Mouse (Mus musculus) spleen, adult 18-20 months (tissue): ENCODE results near the gene P2rx4.
A peak's percentile ranks its signal among the peaks of the same experiment; 100 is the strongest.

Experiments used
- DNase-seq, 2 experiments: peaks; one replicate each; pipeline ENCODE4 v3.0.0; 2022; ENCODE audit warnings: mixed read lengths in 2 of 2

The P2rx4 gene

DNA sequence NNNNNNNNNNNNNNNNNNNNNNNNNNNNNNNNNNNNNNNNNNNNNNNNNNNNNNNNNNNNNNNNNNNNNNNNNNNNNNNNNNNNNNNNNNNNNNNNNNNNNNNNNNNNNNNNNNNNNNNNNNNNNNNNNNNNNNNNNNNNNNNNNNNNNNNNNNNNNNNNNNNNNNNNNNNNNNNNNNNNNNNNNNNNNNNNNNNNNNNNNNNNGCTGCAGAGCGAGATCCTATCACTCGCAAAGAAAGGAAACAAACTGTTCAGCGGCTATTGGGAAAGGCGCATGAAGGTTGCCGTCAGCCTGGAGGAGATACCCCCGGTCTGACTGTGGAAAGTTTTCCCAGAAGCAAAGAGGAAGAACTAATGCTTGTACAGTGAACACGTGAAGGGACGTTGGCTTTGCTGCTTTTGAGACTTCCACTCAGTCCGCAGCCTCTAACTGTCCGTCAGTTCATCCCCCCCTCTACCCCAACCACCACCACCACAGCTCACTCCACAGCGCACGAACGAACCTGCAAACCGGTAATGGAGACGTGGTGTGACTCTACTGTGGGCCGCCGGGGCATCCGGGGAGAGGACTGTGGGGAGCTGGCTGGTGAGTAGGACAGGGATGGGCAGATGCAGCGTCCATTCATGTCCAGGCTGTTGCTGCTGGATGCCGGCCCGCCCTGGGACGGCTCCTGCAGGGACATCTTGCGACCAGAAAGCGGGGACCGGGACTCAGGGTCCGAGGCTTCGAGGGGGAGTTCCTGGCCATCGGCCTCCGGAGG lies 56.1 kb downstream of the P2rx4 start:
- no peak for DNase-seq

DNA sequence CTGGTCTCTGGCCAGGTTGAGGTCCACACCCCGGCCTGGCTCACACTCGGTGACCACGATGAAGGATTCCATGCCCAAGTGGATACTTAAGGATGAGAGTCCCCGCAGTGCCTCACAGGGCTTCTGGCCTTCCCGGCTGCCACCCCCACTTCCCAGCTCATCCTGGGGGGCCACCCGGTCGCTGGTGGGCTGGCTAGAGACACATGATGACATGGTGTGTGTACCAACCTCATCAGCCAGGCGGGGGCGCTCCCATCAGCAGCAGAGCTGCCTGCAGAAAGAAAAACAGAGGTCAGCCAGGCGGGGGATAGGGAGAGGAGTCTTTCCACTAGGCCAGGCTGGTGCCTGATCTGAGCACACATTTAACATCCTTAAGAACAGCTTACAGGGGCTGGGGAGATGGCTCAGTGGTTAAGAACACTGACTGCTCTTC lies 56.7 kb downstream of the P2rx4 start:
- peak in 1 of 2 experiments; percentile 36 for DNase-seq

DNA sequence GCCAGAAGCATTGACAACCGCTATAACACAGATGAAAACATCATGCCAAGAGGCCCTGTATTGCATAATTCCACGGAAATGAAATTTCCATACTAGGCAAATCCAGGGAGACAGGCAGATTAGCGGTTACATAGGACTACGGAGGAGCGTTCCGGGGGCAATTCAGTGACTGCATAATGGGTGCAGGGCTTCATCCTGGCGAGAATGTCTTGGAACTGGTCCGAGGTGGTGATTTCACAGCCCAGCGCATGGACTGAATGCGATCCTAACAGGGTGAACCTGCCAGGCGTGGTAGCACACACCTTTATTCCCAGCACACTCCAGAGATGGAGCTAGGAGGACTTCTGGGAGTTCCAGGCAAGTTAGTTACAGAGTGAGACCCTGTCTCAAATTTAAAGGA lies 59.9 kb downstream of the P2rx4 start:
- DNase-seq: no peak

DNA sequence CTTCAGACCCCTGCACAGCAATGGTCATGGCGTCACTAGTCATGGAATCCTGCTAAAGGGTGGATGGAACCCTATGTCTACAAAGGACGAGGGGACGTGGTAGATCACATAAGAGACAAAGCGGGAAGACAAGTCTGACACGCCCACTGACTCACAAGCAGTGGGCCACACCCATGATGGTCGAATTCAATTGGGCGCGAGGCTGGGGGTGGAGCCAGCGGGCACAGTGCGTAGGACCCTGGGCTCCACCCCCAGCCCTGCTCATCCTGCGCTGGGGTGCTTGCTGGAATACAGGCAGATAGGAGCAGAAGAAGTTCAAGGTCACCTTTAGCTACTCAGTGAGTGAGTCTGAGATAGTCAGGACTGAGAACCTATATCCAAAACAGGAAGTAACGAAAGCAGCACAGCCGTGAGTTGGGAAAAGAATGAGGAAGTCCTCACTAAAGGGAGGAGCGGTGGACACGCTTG lies 61.8 kb downstream of the P2rx4 start:
- no peak for DNase-seq

DNA sequence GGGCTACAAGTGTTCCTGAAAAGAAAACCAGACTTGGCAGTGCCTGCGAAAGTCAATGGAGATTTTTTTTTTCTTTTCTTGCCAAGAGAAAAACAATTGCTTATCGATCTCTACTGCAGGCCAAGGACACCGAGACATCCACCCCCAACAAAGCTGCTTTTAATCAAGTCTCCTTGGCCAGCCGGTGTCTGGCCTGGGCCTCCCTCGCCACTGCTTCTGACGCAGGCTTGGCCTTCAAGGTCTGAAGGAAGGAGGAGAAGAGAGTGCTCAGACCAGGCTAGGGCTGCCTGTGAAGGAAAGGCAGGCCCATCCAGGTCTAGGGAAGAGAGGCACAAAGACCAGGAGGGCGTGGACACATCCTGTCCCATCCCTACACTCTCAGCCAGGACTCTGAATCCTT lies 63.0 kb downstream of the P2rx4 start:
- DNase-seq: no peak

DNA sequence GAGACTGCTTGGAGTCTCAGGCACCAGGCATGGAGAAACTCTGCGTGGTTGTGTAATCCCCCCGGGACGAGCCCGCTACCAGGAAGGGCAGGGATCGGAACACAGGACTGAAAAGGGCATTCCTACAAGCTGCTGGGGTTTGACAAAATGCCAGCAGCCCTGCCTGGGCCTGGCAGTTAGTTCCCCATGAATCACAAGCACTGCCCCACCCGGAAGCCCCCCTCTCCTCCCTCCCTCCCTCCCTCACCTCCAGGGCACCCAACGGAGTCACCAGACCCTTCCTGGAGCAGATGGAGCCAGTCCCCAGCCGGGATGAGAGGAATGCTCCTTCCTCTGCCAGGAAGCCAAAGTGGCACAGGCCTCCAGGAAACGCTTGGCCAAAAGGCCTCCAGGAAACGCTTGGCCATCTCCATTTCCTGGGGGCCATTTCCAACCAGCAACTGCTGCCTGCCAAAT lies 63.5 kb downstream of the P2rx4 start:
- peak in 1 of 2 experiments; percentile 27 for DNase-seq

DNA sequence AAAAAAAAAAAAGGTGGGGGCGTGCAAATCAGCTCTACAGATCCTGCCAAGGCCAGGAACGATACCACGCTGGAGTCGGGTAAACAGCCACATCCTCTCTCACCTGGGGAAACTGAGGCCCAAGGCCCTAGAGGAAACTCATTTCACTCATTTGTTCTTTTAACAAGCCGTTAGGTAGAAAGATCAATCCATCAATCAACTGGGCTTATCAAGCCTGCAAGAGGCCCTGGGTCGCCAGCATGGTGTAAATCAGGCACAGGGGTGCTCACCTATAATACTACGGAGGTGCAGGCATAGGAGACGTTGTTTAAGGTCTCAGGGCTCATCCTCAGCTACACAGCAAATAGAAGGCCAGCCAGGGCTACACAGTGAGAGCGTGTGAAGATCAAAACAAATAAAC lies 64.1 kb downstream of the P2rx4 start:
- no peak for DNase-seq

DNA sequence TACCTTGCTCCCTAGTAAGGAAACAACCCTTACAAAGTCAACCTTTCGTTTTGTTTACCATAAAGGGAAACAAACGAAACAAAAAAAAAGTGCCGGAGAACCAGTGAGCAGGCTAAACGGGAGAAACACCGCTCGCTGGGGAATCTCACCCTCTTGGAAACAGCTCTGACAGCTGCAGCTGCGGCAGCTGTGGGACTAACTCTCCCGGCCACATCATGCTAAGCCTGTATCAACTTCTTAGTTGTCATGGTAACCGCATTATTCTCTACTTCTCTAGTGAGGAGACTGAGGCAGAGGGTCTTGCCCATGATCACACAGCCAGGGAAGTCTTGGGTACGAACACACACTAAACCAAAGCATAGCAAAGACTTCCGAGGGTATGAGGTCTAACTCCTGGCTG lies 66.4 kb downstream of the P2rx4 start:
- no peak for DNase-seq

DNA sequence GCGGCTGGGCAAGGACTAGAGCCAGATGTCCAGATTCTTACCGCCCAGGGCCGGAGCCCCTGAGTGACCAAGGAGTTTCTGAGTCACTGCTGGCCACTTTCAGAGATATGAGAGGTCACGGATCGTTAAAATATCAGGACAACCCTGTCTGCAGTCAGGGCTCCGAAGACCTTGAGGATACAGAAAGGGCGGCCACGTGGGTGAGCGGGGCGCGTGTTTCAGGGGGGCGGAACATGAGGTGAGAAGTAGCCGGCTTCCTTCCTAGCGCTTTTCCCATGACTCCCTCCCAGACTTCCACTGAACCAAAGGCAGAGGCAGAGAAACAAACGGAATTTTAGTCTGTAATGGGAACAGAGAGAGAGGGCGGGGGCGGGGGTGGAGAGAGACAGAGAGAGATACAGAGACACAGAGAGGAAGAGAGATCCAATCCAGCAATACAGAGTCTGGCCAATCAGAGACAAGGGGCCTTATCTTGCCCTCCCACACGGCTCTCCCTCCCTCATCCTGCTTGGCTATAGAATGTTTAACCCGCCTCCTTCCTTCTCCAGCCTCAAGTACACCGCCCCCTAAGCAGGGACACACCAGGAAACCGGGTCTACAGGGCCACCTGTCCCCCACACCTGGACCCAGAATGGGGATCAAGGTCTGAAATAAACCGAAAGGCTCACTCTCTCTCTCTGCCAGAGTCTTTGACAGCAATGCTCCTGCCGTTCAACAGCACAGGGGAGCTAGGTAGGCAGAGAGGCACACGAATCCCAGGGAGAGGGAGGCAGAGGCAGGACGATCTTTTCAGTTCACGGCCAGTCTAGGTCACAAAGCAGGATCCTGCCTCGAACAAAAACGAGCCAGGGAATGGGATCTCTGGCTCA lies 67.6 kb downstream of the P2rx4 start:
- no peak for DNase-seq

DNA sequence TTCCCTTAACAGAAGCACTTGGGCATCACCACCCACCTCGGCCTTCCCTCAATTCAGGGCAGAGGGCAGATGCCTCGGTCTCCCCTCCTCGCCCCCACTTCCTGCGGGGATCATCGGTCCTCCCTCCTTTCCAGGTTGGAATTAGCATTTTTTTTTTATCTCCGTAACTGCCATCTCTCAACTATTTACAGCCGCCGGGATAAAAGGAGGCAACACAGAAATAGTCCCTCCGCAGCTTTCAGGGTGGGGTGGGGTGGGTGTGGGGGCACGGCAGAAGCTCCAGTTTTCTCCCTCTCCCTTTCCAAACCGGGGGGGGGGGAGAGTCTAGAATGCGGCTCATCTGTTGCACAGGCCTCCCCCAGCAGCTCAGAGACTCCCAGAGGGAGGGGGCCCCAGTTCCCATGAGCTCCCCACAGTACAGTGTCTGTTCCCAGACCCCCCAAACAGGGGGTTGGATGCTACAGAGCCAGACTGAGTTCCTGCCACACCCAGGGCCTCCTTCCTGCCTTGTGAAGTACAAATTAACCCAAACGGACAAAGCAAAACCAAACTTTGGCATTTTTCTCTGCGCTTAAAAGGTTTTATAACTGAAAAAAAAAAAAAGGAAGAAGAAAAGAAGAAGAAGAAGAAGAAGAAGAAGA lies 68.4 kb downstream of the P2rx4 start:
- no peak for DNase-seq

DNA sequence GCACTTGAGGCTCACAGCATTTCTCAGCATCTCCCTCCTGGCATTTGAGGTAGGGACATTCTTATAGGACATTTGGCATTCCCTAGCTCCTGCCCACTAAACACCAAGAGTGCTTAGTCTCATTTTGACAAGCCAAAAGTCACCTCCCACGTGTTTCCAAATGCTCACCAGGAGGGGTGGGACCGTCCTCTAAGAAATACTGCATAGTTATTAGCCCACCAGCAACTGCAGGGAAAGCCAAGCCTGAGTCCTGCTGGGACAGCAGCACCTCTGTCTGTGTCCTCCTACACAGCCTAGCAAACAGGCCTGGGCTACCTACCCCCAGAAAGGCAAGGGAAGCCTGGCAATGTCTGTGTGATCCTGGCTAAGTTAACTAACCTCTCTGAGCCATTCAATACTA lies 70.0 kb downstream of the P2rx4 start:
- DNase-seq: no peak

DNA sequence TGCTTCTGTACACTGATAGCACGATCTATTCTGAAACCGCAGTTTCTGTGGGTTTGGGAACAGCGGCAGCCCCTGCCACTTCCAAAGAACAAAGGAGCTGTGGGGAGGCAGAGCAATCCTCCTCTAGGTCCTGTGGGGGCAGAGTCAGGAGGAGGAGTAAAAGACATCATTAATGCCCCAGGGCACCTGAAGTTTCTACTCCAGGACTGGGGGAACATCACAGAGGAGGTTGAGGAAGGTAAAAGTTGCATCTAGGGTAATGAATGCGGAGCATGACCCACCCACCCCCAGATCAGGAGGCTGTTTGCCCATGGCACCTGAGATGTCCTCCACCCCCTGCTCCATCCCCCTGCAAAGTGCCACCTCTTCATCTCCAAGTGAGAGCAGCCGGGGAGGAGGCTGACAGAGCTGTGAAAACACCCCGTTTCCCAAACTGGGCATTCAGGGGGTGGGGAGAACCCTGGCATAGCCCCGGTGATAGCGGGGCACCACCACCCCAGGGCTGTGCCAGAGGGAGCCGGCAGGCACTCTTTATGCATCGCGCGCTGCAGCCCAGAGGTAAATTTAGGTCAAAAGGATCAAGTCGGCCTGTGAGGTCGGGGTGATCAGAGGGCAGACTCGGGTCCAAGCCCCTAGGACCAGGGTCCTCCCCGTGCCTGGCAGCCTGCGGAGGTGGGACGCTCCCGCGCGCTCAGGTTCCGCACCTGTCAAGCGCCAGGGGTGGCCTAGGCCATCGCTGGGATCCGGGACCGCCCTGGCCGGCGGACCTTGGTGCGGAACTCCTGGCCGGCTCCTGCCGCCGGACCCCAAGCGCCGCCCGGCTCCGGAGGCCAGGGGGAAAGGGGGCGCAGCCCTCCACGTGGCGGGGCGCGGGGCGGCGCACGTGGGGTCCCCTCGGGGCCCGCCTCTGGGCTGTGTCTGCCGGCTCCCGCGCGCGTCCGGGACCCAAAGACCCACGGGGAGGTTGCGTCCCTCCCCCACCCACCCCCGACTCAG lies 71.2 kb downstream of the P2rx4 start:
- peak; percentile 20 to 48 for DNase-seq
